12 mouse cellular contexts compared by ENCODE assay signal in the genomic region with DNA sequence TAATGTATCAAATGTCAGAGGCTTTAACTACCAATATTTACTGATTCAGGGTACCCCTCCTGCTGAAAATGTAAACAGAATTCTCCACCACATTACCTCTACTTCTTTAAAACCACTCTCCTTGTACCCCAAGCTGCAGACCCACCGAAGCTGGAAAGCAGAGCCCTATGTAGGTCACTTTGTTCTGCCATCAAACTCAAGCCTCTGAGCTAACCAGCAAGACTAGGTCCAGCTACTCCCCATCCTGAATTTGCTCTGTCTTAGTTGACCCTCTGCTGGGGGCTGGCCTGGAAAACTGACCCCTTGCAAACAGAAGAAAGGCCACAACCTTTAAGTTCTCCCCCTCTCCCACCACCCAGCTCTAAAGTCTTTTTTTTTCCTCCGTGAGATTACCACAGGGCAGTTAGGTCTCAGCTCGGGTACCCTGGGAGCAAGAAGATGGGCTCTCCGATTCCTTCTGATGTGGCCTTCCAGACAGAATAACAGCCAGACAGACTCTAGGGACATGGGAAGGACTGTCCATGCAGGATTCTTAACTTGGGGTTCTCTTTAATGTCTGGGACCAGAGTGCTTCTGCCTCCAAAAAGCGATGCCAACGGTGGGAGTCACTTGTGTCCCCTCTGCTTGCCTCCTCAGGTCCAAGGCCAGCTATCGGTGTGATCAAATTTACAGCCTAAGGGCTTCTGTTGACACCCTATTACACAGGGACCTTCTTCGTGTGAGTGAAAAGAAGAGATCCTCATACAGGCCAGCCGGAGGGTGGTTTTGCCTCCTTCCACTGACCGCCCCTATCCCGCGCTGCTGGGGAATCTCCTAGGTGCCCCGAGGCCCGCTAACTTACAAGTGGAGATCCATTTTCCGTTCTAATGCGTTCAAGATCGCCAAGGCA. TPM values are rescaled to one million over a fixed set of nuclear protein-coding genes. Genes with fewer than 3 reads are reported as not detected.
DNase-seq lines count a peak whose midpoint lies in the region; ATAC-seq and TF ChIP-seq lines count a peak whose summit lies in the region.
"Had no signal": no experiment of that assay in that cellular context is flagged by ENCODE, and none has a peak within 500 bp of the region (broad histone marks: within the 10 kb centered on the region; RNA-seq: fewer than 3 reads in every experiment).

No protein-coding gene starts in this region.

- no peak overlapping the region for H3K4me3 ChIP-seq in hindbrain, embryonic 10.5 days
- H3K4me3 ChIP-seq in hindbrain, embryonic 14.5 days (replicated peaks; ENCODE audit: low read length), result no peak overlapping the region
- peak overlapping the region; percentile 49 for H3K4me3 ChIP-seq in embryonic facial prominence, embryonic 12.5 days
- peak overlapping the region; percentile 57 for H3K4me3 ChIP-seq in intestine, postnatal 0 days (ENCODE audit: low read depth, low read length)
- no peak overlapping the region for H3K4me3 ChIP-seq in cerebellum, adult 2 months (replicated peaks; ENCODE audit: insufficient read depth, low read depth, low read length)
- no peak overlapping the region for H3K4me3 ChIP-seq in left cerebral cortex, adult 2 months
- H3K4me3 ChIP-seq: layer of hippocampus, adult 2 months had no signal

- intact Hi-C loops in left cerebral cortex, adult 2 months (cut with DNase I), result loop anchor here (5.0 kb wide), 1 partner anchor 697 kb away; no protein-coding TSS in a partner anchor

- peaks cover 18% of the 10 kb centered on the region for H3K4me1 ChIP-seq in hindbrain, embryonic 10.5 days (replicated peaks)
- peaks cover 10% of the 10 kb centered on the region; the same call in 1 of the 2 replicates for H3K4me1 ChIP-seq in hindbrain, embryonic 14.5 days (replicated peaks; ENCODE audit: control insufficient read depth, insufficient read depth, low read length)
- H3K4me1 ChIP-seq in embryonic facial prominence, embryonic 12.5 days, result peaks cover 7% of the 10 kb centered on the region; the same call in 1 of the 2 replicates
- no peaks in the 10 kb centered on the region for H3K4me1 ChIP-seq in intestine, postnatal 0 days (replicated peaks; ENCODE audit: control insufficient read depth, insufficient read depth, low read length)
- H3K4me1 ChIP-seq in cerebellum, adult 2 months (ENCODE audit: control insufficient read depth, insufficient read depth, low read length), result no peaks in the 10 kb centered on the region

- H3K36me3 ChIP-seq in hindbrain, embryonic 10.5 days, result no peaks in the 10 kb centered on the region
- H3K36me3 ChIP-seq in hindbrain, embryonic 14.5 days (replicated peaks; ENCODE audit: control insufficient read depth, insufficient read depth), result no peaks in the 10 kb centered on the region
- H3K36me3 ChIP-seq in embryonic facial prominence, embryonic 12.5 days, result no peaks in the 10 kb centered on the region
- H3K36me3 ChIP-seq in intestine, postnatal 0 days (ENCODE audit: control insufficient read depth, insufficient read depth), result no peaks in the 10 kb centered on the region
- H3K36me3 ChIP-seq: lung, embryonic 15.5 days had no signal

- peak; percentile 49 for DNase-seq in hindbrain, embryonic 10.5 days (ENCODE audit: low spot score)
- DNase-seq in hindbrain, embryonic 14.5 days (ENCODE audit: low spot score), result no peak
- DNase-seq in retina, embryonic 14.5 days (ENCODE audit: low spot score), result peak; percentile 23
- no peak for DNase-seq in cerebellum, adult 18-20 months
- DNase-seq in cerebellum, adult 2 months, result no peak
- no peak for DNase-seq in left cerebral cortex, adult 2 months (ENCODE audit: extremely low spot score in 1 of 2, low spot score in 2 of 2)

- H3K4me2 ChIP-seq in hindbrain, embryonic 14.5 days (replicated peaks), result no peak overlapping the region
- H3K4me2 ChIP-seq in embryonic facial prominence, embryonic 12.5 days (replicated peaks), result peak overlapping the region; percentile 64
- H3K4me2 ChIP-seq in intestine, postnatal 0 days (replicated peaks; ENCODE audit: low read depth), result peak overlapping the region; percentile 66; the same call in 1 of the 2 replicates
- H3K4me2 ChIP-seq: lung, embryonic 15.5 days had no signal

- ATAC-seq in hindbrain, embryonic 14.5 days (ENCODE audit: low FRiP score), result no peak
- no peak for ATAC-seq in embryonic facial prominence, embryonic 12.5 days (ENCODE audit: insufficient number of reproducible peaks, insufficient read depth, low FRiP score, low TSS enrichment)
- no peak for ATAC-seq in intestine, postnatal 0 days

- no peak for TF ChIP-seq CTCF in intestine, postnatal 0 days (IDR thresholded peaks at IDR 0.05; ENCODE audit: low read depth)
- no peak for TF ChIP-seq CTCF in cerebellum, adult 2 months (IDR thresholded peaks at IDR 0.05; ENCODE audit: borderline replicate concordance, insufficient read depth, low read depth, low read length)
- TF ChIP-seq CTCF in left cerebral cortex, adult 2 months (IDR thresholded peaks at IDR 0.05), result no peak

- 1% methylated on average over 17 of the region's 17 CpGs for WGBS in hindbrain, embryonic 10.5 days
- WGBS in hindbrain, embryonic 14.5 days, result 1% methylated on average over 17 of the region's 17 CpGs
- WGBS in embryonic facial prominence, embryonic 12.5 days, result 2% methylated on average over 17 of the region's 17 CpGs
- WGBS in intestine, postnatal 0 days, result 19% methylated on average over 17 of the region's 17 CpGs
- WGBS in cerebellum, adult 2 months, result 4% methylated on average over 17 of the region's 17 CpGs

- no peak for TF ChIP-seq POLR2A in cerebellum, adult 2 months (IDR thresholded peaks at IDR 0.05; ENCODE audit: borderline replicate concordance, insufficient read depth, low read length)

- H3K9me3 ChIP-seq in hindbrain, embryonic 10.5 days, result no peaks in the 10 kb centered on the region
- no peaks in the 10 kb centered on the region for H3K9me3 ChIP-seq in hindbrain, embryonic 14.5 days (ENCODE audit: control insufficient read depth, low read length)
- H3K9me3 ChIP-seq in embryonic facial prominence, embryonic 12.5 days, result no peaks in the 10 kb centered on the region
- no peaks in the 10 kb centered on the region for H3K9me3 ChIP-seq in intestine, postnatal 0 days (ENCODE audit: control insufficient read depth)
- H3K9me3 ChIP-seq: lung, embryonic 15.5 days had no signal

- peaks cover 100% of the 10 kb centered on the region for H3K27me3 ChIP-seq in hindbrain, embryonic 10.5 days (ENCODE audit: insufficient read depth, poor library complexity, severe bottlenecking)
- H3K27me3 ChIP-seq in hindbrain, embryonic 14.5 days (ENCODE audit: control insufficient read depth, insufficient read depth, low read length), result peaks cover 95% of the 10 kb centered on the region
- peaks cover 67% of the 10 kb centered on the region for H3K27me3 ChIP-seq in embryonic facial prominence, embryonic 12.5 days
- H3K27me3 ChIP-seq in intestine, postnatal 0 days (replicated peaks; ENCODE audit: control insufficient read depth, insufficient read depth, low read length), result peaks cover 80% of the 10 kb centered on the region
- peaks cover 10% of the 10 kb centered on the region; the same call in 1 of the 2 replicates for H3K27me3 ChIP-seq in cerebellum, adult 2 months (ENCODE audit: control insufficient read depth, insufficient read depth, low read length)
- H3K27me3 ChIP-seq: CH12.LX had no signal

- H3K27ac ChIP-seq in hindbrain, embryonic 10.5 days, result no peak overlapping the region
- no peak overlapping the region for H3K27ac ChIP-seq in hindbrain, embryonic 14.5 days
- 0 out of 2 replicates have a peak overlapping the region, but pooled peaks have one; percentile 0 for H3K27ac ChIP-seq in embryonic facial prominence, embryonic 12.5 days
- no peak overlapping the region for H3K27ac ChIP-seq in intestine, postnatal 0 days (ENCODE audit: low read depth, low read length)
- H3K27ac ChIP-seq in cerebellum, adult 2 months (ENCODE audit: insufficient read depth, low read length), result no peak overlapping the region
- H3K27ac ChIP-seq in left cerebral cortex, adult 2 months, result no peak overlapping the region
- H3K27ac ChIP-seq: layer of hippocampus, adult 2 months; lung, embryonic 15.5 days had no signal

- no peak overlapping the region for H3K9ac ChIP-seq in hindbrain, embryonic 14.5 days
- H3K9ac ChIP-seq in embryonic facial prominence, embryonic 12.5 days, result peak overlapping the region; percentile 7
- H3K9ac ChIP-seq in intestine, postnatal 0 days (ENCODE audit: low read depth, low read length), result peak overlapping the region; percentile 2; the same call in 1 of the 2 replicates
- H3K9ac ChIP-seq: lung, embryonic 15.5 days had no signal

RNA-seq across cellular contexts. Expression of a gene that starts 1.4 kb away (rescaled TPM):
- polyA plus RNA-seq in hindbrain, embryonic 10.5 days (2016; fragmentation: Nextera tagmentation; extraction: Ambion mirVana), result 0.20 TPM in 1 of 2 replicates, not detected in the other
- not detected in 2 replicates for polyA plus RNA-seq in hindbrain, embryonic 14.5 days (2014; fragmentation: Nextera tagmentation; extraction: Ambion mirVana)
- 5.8 and 6.3 TPM in 2 replicates for polyA plus RNA-seq in embryonic facial prominence, embryonic 12.5 days (2016; fragmentation: Nextera tagmentation; extraction: Ambion mirVana)
- 3.5 and 3.9 TPM in 2 replicates for polyA plus RNA-seq in intestine, postnatal 0 days (2015; fragmentation: Nextera tagmentation; extraction: Ambion mirVana)
- not detected in 2 replicates for polyA plus RNA-seq in cerebellum, adult 2 months (2012; rRNA removed)
- not detected for total RNA-seq in left cerebral cortex, adult 2 months (2021)
- total RNA-seq: CH12.LX; layer of hippocampus, adult 2 months; monocyte, adult 5-6 weeks had no signal

Comparison
In these comparisons a context has a peak if more than half of its experiments do, and no peak if none do; other contexts are left out.
1. DNase-seq: peak in hindbrain, embryonic 10.5 days (single experiment) and retina, embryonic 14.5 days (single experiment); none in hindbrain, embryonic 14.5 days (single experiment), cerebellum, adult 18-20 months (0 of 2), cerebellum, adult 2 months (0 of 2) and left cerebral cortex, adult 2 months (0 of 2).
2. H3K4me3 ChIP-seq: peak in embryonic facial prominence, embryonic 12.5 days (single experiment) and intestine, postnatal 0 days (single experiment); none in hindbrain, embryonic 10.5 days (single experiment), hindbrain, embryonic 14.5 days (single experiment), cerebellum, adult 2 months (single experiment) and left cerebral cortex, adult 2 months (single experiment).